Mouse (Mus musculus) stomach, postnatal 0 days (tissue): ENCODE results near the gene Ikbke.

ENCODE experiments used
- CTCF ChIP-seq: IDR thresholded peaks from 2 replicates; pipeline ENCODE4 v1.5.1; 2016; ENCODE audit warnings: antibody characterized with exemption, low read depth, mild to moderate bottlenecking, moderate library complexity
- EP300 ChIP-seq: optimal IDR thresholded peaks from 2 replicates; pipeline ENCODE3; 2016; ENCODE audit warnings: antibody characterized with exemption

DNA sequence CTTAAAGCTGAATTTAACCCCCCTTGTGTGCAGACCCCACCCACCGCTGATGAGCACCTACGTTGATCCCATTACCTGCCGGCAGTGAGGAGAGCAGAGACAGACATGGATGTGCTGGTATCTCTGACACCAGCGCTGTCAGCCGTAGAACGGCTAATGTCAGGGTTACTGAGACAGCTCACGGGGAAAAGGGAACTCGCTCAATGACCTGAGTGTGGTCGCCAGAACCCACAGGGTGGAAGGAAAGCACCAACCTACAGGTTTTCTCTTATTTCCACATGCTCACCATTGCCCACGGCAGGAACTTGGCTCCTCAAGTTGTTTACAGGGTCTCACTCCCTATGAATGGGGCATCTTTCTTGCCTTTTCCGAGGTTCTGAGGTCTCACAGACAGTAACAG lies 60.5 kb downstream of the Ikbke start:
- no peak for TF ChIP-seq CTCF
- TF ChIP-seq EP300 = no peak
